Mouse (Mus musculus) left cerebral cortex, adult 9 months (tissue): ENCODE results near the gene Jak2.

ENCODE experiments used
- DNase-seq, 2 experiments: peaks; one replicate each; pipeline ENCODE4 v3.0.0; 2022; ENCODE audit warnings: low spot score in 2 of 2

The Jak2 gene

GRCm38 (mm10) chr19:29251191-29251957 is at the start of gene Jak2:
Jak2 (plus strand) TSS chr19:29251828.
- DNase-seq = peak; percentile 70 to 84

GRCm38 (mm10) chr19:29203337-29203736 is 48.3 kb upstream of the Jak2 start:
- no peak for DNase-seq

GRCm38 (mm10) chr19:29204583-29204982 is 47.0 kb upstream of the Jak2 start:
- DNase-seq = no peak

GRCm38 (mm10) chr19:29205267-29205666 is 46.4 kb upstream of the Jak2 start:
- no peak for DNase-seq

GRCm38 (mm10) chr19:29209898-29210297 is 41.7 kb upstream of the Jak2 start:
- DNase-seq = no peak

- DNase-seq = no peak
Measured at GRCm38 (mm10) chr19:29210319-29210718, 41.3 kb upstream of the Jak2 start.

GRCm38 (mm10) chr19:29215811-29216509 is 35.7 kb upstream of the Jak2 start:
- DNase-seq = no peak

GRCm38 (mm10) chr19:29221867-29222266 is 29.8 kb upstream of the Jak2 start:
- DNase-seq = no peak

- no peak for DNase-seq
Measured at GRCm38 (mm10) chr19:29224968-29225367, 26.7 kb upstream of the Jak2 start.

- no peak for DNase-seq
Measured at GRCm38 (mm10) chr19:29226996-29227395, 24.6 kb upstream of the Jak2 start.

GRCm38 (mm10) chr19:29227941-29228590 is 23.6 kb upstream of the Jak2 start:
- no peak for DNase-seq

- DNase-seq = no peak
Measured at GRCm38 (mm10) chr19:29228989-29229388, 22.6 kb upstream of the Jak2 start.

GRCm38 (mm10) chr19:29232738-29233137 is 18.9 kb upstream of the Jak2 start:
- DNase-seq = no peak

GRCm38 (mm10) chr19:29236658-29237385 is 14.8 kb upstream of the Jak2 start:
- no peak for DNase-seq

- no peak for DNase-seq
Measured at GRCm38 (mm10) chr19:29238171-29238570, 13.5 kb upstream of the Jak2 start.

GRCm38 (mm10) chr19:29239513-29240235 is 12.0 kb upstream of the Jak2 start:
- DNase-seq = no peak

- no peak for DNase-seq
Measured at GRCm38 (mm10) chr19:29240676-29241075, 11.0 kb upstream of the Jak2 start.

GRCm38 (mm10) chr19:29241581-29241980 is 10.0 kb upstream of the Jak2 start:
- no peak for DNase-seq

GRCm38 (mm10) chr19:29249933-29250332 is 1.7 kb upstream of the Jak2 start:
- no peak for DNase-seq

GRCm38 (mm10) chr19:29251958-29252801 is 552 bp downstream of the Jak2 start:
- peak in 1 of 2 experiments; percentile 53 for DNase-seq
